Mouse (Mus musculus): ENCODE data around the gene Frem1. TPM values are rescaled to one million over a fixed set of nuclear protein-coding genes. Genes with fewer than 3 reads are reported as not detected.

Frem1 gene
- polyA plus RNA-seq, 1 experiment = 0.48 TPM

- WGBS = 84% methylated on average over 11 of the region's 11 CpGs
- TF ChIP-seq CTCF (IDR thresholded peaks at IDR 0.05; ENCODE audit: extremely low read depth, insufficient read length, insufficient replicate concordance, low read depth, low read length) = no peak
- no peak for TF ChIP-seq POLR2A (IDR thresholded peaks at IDR 0.05; ENCODE audit: low read depth, low read length)
- no peak overlapping the region for H3K4me3 ChIP-seq (ENCODE audit: low read depth, low read length)
- no peaks in the 10 kb centered on the region for H3K36me3 ChIP-seq (ENCODE audit: control insufficient read depth, insufficient read depth, low read length)
- no peaks in the 10 kb centered on the region for H3K4me1 ChIP-seq (ENCODE audit: control insufficient read depth, insufficient read depth, insufficient read length, low read length)
- H3K27me3 ChIP-seq (ENCODE audit: control insufficient read depth, insufficient read depth, low read length) = 0 out of 2 replicates have a peak, but pooled peaks cover 3% of the 10 kb centered on the region
- H3K27ac ChIP-seq (ENCODE audit: insufficient read depth, low read depth, low read length) = no peak overlapping the region
Observed at GRCm38 (mm10) chr4:82914601-82915143, 137.5 kb downstream of the Frem1 start.

GRCm38 (mm10) chr4:82895227-82895626 is 156.9 kb downstream of the Frem1 start:
- TF ChIP-seq POLR2A (IDR thresholded peaks at IDR 0.05; ENCODE audit: low read depth, low read length) (no peak), CTCF (IDR thresholded peaks at IDR 0.05; ENCODE audit: extremely low read depth, insufficient read length, insufficient replicate concordance, low read depth, low read length) (no peak)
- no peaks in the 10 kb centered on the region for H3K4me1 ChIP-seq (ENCODE audit: control insufficient read depth, insufficient read depth, insufficient read length, low read length)
- no peaks in the 10 kb centered on the region for H3K36me3 ChIP-seq (ENCODE audit: control insufficient read depth, insufficient read depth, low read length)
- H3K27me3 ChIP-seq (ENCODE audit: control insufficient read depth, insufficient read depth, low read length) = no peaks in the 10 kb centered on the region
- no peak overlapping the region for H3K27ac ChIP-seq (ENCODE audit: insufficient read depth, low read depth, low read length)
- 58% methylated on average over 10 of the region's 10 CpGs for WGBS
- no peak overlapping the region for H3K4me3 ChIP-seq (ENCODE audit: low read depth, low read length)

GRCm38 (mm10) chr4:82892247-82892646 is 159.9 kb downstream of the Frem1 start:
- no peaks in the 10 kb centered on the region for H3K27me3 ChIP-seq (ENCODE audit: control insufficient read depth, insufficient read depth, low read length)
- H3K4me1 ChIP-seq (ENCODE audit: control insufficient read depth, insufficient read depth, insufficient read length, low read length) = no peaks in the 10 kb centered on the region
- no peak overlapping the region for H3K4me3 ChIP-seq (ENCODE audit: low read depth, low read length)
- no peak for TF ChIP-seq CTCF (IDR thresholded peaks at IDR 0.05; ENCODE audit: extremely low read depth, insufficient read length, insufficient replicate concordance, low read depth, low read length)
- no peak for TF ChIP-seq POLR2A (IDR thresholded peaks at IDR 0.05; ENCODE audit: low read depth, low read length)
- 81% methylated on average over 5 of the region's 5 CpGs for WGBS
- H3K36me3 ChIP-seq (ENCODE audit: control insufficient read depth, insufficient read depth, low read length) = no peaks in the 10 kb centered on the region
- H3K27ac ChIP-seq (ENCODE audit: insufficient read depth, low read depth, low read length) = no peak overlapping the region

- H3K27ac ChIP-seq (ENCODE audit: insufficient read depth, low read depth, low read length) = no peak overlapping the region
- H3K27me3 ChIP-seq (ENCODE audit: control insufficient read depth, insufficient read depth, low read length) = no peaks in the 10 kb centered on the region
- 81% methylated on average over 2 of the region's 2 CpGs for WGBS
- H3K36me3 ChIP-seq (ENCODE audit: control insufficient read depth, insufficient read depth, low read length) = no peaks in the 10 kb centered on the region
- TF ChIP-seq CTCF (IDR thresholded peaks at IDR 0.05; ENCODE audit: extremely low read depth, insufficient read length, insufficient replicate concordance, low read depth, low read length) = no peak
- TF ChIP-seq POLR2A (IDR thresholded peaks at IDR 0.05; ENCODE audit: low read depth, low read length) = no peak
- H3K4me1 ChIP-seq (ENCODE audit: control insufficient read depth, insufficient read depth, insufficient read length, low read length) = no peaks in the 10 kb centered on the region
- H3K4me3 ChIP-seq (ENCODE audit: low read depth, low read length) = no peak overlapping the region
Observed at GRCm38 (mm10) chr4:82891566-82891965, 160.6 kb downstream of the Frem1 start.

- Histone ChIP-seq H3K27ac (ENCODE audit: insufficient read depth, low read depth, low read length) (no peak overlapping the region), H3K27me3 (ENCODE audit: control insufficient read depth, insufficient read depth, low read length) (no peaks in the 10 kb centered on the region), H3K4me1 (ENCODE audit: control insufficient read depth, insufficient read depth, insufficient read length, low read length) (no peaks in the 10 kb centered on the region), H3K4me3 (ENCODE audit: low read depth, low read length) (no peak overlapping the region), H3K36me3 (ENCODE audit: control insufficient read depth, insufficient read depth, low read length) (no peaks in the 10 kb centered on the region)
- TF ChIP-seq CTCF (IDR thresholded peaks at IDR 0.05; ENCODE audit: extremely low read depth, insufficient read length, insufficient replicate concordance, low read depth, low read length) (no peak), POLR2A (IDR thresholded peaks at IDR 0.05; ENCODE audit: low read depth, low read length) (no peak)
- 79% methylated on average over 7 of the region's 7 CpGs for WGBS
Observed at GRCm38 (mm10) chr4:82891049-82891448, 161.1 kb downstream of the Frem1 start.

- no peak overlapping the region for H3K27ac ChIP-seq (ENCODE audit: insufficient read depth, low read depth, low read length)
- TF ChIP-seq POLR2A (IDR thresholded peaks at IDR 0.05; ENCODE audit: low read depth, low read length) = no peak
- 88% methylated on average over 4 of the region's 4 CpGs for WGBS
Observed at GRCm38 (mm10) chr4:82890585-82890984, 161.6 kb downstream of the Frem1 start.

GRCm38 (mm10) chr4:82886148-82886547 is 166.0 kb downstream of the Frem1 start:
- no peak overlapping the region for H3K4me3 ChIP-seq (ENCODE audit: low read depth, low read length)
- H3K27ac ChIP-seq (ENCODE audit: insufficient read depth, low read depth, low read length) = no peak overlapping the region
- WGBS = 65% methylated on average over 2 of the region's 2 CpGs
- no peaks in the 10 kb centered on the region for H3K36me3 ChIP-seq (ENCODE audit: control insufficient read depth, insufficient read depth, low read length)
- no peaks in the 10 kb centered on the region for H3K4me1 ChIP-seq (ENCODE audit: control insufficient read depth, insufficient read depth, insufficient read length, low read length)
- TF ChIP-seq CTCF (IDR thresholded peaks at IDR 0.05; ENCODE audit: extremely low read depth, insufficient read length, insufficient replicate concordance, low read depth, low read length) = no peak
- no peak for TF ChIP-seq POLR2A (IDR thresholded peaks at IDR 0.05; ENCODE audit: low read depth, low read length)
- H3K27me3 ChIP-seq (ENCODE audit: control insufficient read depth, insufficient read depth, low read length) = no peaks in the 10 kb centered on the region

More at GRCm38 (mm10) chr4:82890585-82890984, 161.6 kb downstream of the Frem1 start:
- Histone ChIP-seq H3K36me3 (ENCODE audit: control insufficient read depth, insufficient read depth, low read length) (no peaks in the 10 kb centered on the region), H3K4me3 (ENCODE audit: low read depth, low read length) (no peak overlapping the region), H3K27me3 (ENCODE audit: control insufficient read depth, insufficient read depth, low read length) (no peaks in the 10 kb centered on the region), H3K4me1 (ENCODE audit: control insufficient read depth, insufficient read depth, insufficient read length, low read length) (no peaks in the 10 kb centered on the region)
